Mouse (Mus musculus): ENCODE data around the gene Bahcc1. TPM values are rescaled to one million over a fixed set of nuclear protein-coding genes. Genes with fewer than 3 reads are reported as not detected.

The Bahcc1 gene
- polyA plus RNA-seq, 1 experiment from 2014 or later = 16.8 TPM

- Histone ChIP-seq H3K9me3 (no peaks in the 10 kb centered on the region), H3K4me1 (peaks cover 25% of the 10 kb centered on the region)
- under 1% methylated on average over 51 of the region's 51 CpGs for WGBS
Measured at GRCm38 (mm10) chr11:120233441-120234135, 841 bp downstream of the Bahcc1 start.

GRCm38 (mm10) chr11:120234136-120234775, 1.5 kb downstream of the Bahcc1 start:
- Histone ChIP-seq H3K9ac (peak overlapping the region; percentile 100), H3K9me3 (no peaks in the 10 kb centered on the region), H3K4me2 (replicated peaks) (peak overlapping the region; percentile 98), H3K27me3 (no peaks in the 10 kb centered on the region), H3K4me1 (peaks cover 25% of the 10 kb centered on the region), H3K36me3 (0 out of 2 replicates have a peak, but pooled peaks cover 7% of the 10 kb centered on the region), H3K27ac (peak overlapping the region; percentile 92), H3K4me3 (peak overlapping the region; percentile 61)
- no peak for ATAC-seq (ENCODE audit: insufficient number of reproducible peaks, insufficient read depth, low FRiP score, low TSS enrichment)
- under 1% methylated on average over 52 of the region's 52 CpGs for WGBS

More at GRCm38 (mm10) chr11:120233441-120234135, 841 bp downstream of the Bahcc1 start:
- Histone ChIP-seq H3K27me3 (no peaks in the 10 kb centered on the region), H3K4me3 (peak overlapping the region; percentile 61), H3K4me2 (replicated peaks) (peak overlapping the region; percentile 98), H3K36me3 (0 out of 2 replicates have a peak, but pooled peaks cover 7% of the 10 kb centered on the region), H3K27ac (peak overlapping the region; percentile 92), H3K9ac (peak overlapping the region; percentile 100)
- ATAC-seq (ENCODE audit: insufficient number of reproducible peaks, insufficient read depth, low FRiP score, low TSS enrichment) = no peak

DNA sequence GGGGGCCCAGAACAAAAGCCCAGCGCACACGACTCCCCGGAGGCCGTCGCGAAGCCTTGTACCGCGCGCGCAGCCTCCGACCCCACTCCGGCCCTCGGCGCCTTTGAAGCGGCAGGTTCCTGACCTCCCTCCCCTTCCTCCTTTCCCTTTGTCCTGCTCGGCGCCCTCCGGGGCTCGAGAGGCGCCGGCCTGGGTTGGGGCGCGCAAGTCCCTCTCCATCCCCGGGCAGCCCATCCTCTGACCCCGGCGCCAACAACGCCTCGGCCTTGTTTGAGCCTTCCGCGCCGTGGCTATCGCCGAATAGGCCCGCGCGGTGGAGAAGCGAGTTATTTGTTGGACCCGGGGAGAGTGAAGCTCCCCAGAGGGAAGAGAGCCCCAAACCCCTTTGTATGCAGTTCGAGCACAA, 2.0 kb downstream of the Bahcc1 start:
- ATAC-seq (ENCODE audit: insufficient number of reproducible peaks, insufficient read depth, low FRiP score, low TSS enrichment) = no peak
- Histone ChIP-seq H3K4me3 (peak overlapping the region; percentile 61), H3K27me3 (no peaks in the 10 kb centered on the region), H3K4me1 (peaks cover 25% of the 10 kb centered on the region), H3K9ac (peak overlapping the region; percentile 100), H3K4me2 (replicated peaks) (peak overlapping the region; percentile 98), H3K9me3 (no peaks in the 10 kb centered on the region), H3K36me3 (0 out of 2 replicates have a peak, but pooled peaks cover 7% of the 10 kb centered on the region), H3K27ac (peak overlapping the region; percentile 92)
- WGBS = under 1% methylated on average over 39 of the region's 39 CpGs

- Histone ChIP-seq H3K4me3 (peak overlapping the region; percentile 84), H3K4me2 (replicated peaks) (peak overlapping the region; percentile 98), H3K36me3 (0 out of 2 replicates have a peak, but pooled peaks cover 7% of the 10 kb centered on the region), H3K9ac (peak overlapping the region; percentile 100), H3K27ac (peak overlapping the region; percentile 98), H3K4me1 (peaks cover 27% of the 10 kb centered on the region), H3K9me3 (no peaks in the 10 kb centered on the region), H3K27me3 (no peaks in the 10 kb centered on the region)
- WGBS = under 1% methylated on average over 40 of the region's 40 CpGs
- ATAC-seq (ENCODE audit: insufficient number of reproducible peaks, insufficient read depth, low FRiP score, low TSS enrichment) = no peak
Measured at GRCm38 (mm10) chr11:120235385-120236113, 2.8 kb downstream of the Bahcc1 start.

GRCm38 (mm10) chr11:120236114-120236437, 3.3 kb downstream of the Bahcc1 start:
- no peaks in the 10 kb centered on the region for H3K9me3 ChIP-seq
- H3K27ac ChIP-seq = peak overlapping the region; percentile 98
- peak overlapping the region; percentile 98 for H3K4me2 ChIP-seq (replicated peaks)
- ATAC-seq (ENCODE audit: insufficient number of reproducible peaks, insufficient read depth, low FRiP score, low TSS enrichment) = no peak
- H3K36me3 ChIP-seq = 0 out of 2 replicates have a peak, but pooled peaks cover 7% of the 10 kb centered on the region
- H3K4me3 ChIP-seq = peak overlapping the region; percentile 84
- peaks cover 30% of the 10 kb centered on the region for H3K4me1 ChIP-seq
- 1% methylated on average over 13 of the region's 13 CpGs for WGBS
- H3K27me3 ChIP-seq = no peaks in the 10 kb centered on the region
- H3K9ac ChIP-seq = peak overlapping the region; percentile 100

DNA sequence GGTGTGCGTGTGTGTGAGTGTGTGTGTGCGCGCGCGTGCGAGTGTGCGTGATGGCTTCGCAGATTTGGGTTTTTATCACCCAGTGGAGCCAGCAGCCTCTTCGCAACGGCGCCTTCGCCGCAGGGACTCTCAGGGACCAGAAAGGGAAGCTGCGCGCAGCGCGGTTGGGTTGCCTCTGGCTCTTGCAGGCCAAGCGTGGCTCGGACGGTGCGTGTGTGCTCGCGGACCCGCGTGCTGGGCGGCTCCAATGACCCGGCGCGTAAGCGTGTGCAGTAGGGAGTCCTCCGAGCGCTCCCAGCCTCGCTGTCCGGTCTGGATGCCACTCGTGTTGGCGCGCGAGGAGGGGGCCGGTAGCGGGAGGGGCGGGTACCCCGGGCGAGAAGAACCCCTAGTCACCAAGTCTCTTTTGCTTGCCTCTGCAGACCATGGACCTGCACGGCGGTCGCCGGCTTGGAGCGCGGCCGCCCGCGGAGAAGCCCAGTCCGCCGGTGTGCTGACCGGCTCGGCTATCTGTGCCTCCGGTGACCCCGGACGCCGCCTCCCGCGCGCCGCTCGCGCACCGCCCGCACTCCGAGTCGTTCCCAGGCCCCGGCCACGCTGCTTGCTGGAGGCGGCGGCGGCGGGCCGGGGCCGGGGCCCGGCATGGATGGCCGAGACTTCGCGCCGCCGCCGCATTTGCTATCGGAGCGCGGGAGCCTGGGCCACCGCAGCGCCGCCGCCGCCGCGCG, 3.9 kb downstream of the Bahcc1 start:
- Histone ChIP-seq H3K36me3 (0 out of 2 replicates have a peak, but pooled peaks cover 7% of the 10 kb centered on the region), H3K9ac (peak overlapping the region; percentile 100), H3K27ac (peak overlapping the region; percentile 98), H3K4me2 (replicated peaks) (peak overlapping the region; percentile 98), H3K4me1 (peaks cover 36% of the 10 kb centered on the region), H3K4me3 (peak overlapping the region; percentile 84), H3K27me3 (no peaks in the 10 kb centered on the region), H3K9me3 (no peaks in the 10 kb centered on the region)
- ATAC-seq (ENCODE audit: insufficient number of reproducible peaks, insufficient read depth, low FRiP score, low TSS enrichment) = no peak
- under 1% methylated on average over 91 of the region's 96 CpGs for WGBS

- no peaks in the 10 kb centered on the region for H3K27me3 ChIP-seq
- ATAC-seq (ENCODE audit: insufficient number of reproducible peaks, insufficient read depth, low FRiP score, low TSS enrichment) = no peak
- no peaks in the 10 kb centered on the region for H3K9me3 ChIP-seq
- peak overlapping the region; percentile 84 for H3K4me3 ChIP-seq
- H3K36me3 ChIP-seq = 0 out of 2 replicates have a peak, but pooled peaks cover 7% of the 10 kb centered on the region
- under 1% methylated on average over 88 of the region's 89 CpGs for WGBS
- peak overlapping the region; percentile 100 for H3K9ac ChIP-seq
- peak overlapping the region; percentile 98 for H3K4me2 ChIP-seq (replicated peaks)
- H3K27ac ChIP-seq = peak overlapping the region; percentile 98
- peaks cover 36% of the 10 kb centered on the region for H3K4me1 ChIP-seq
Measured at GRCm38 (mm10) chr11:120237166-120238131, 4.7 kb downstream of the Bahcc1 start.

- peaks cover 44% of the 10 kb centered on the region for H3K4me1 ChIP-seq
- H3K36me3 ChIP-seq = 0 out of 2 replicates have a peak, but pooled peaks cover 7% of the 10 kb centered on the region
- peak overlapping the region; percentile 47 for H3K9ac ChIP-seq
- ATAC-seq (ENCODE audit: insufficient number of reproducible peaks, insufficient read depth, low FRiP score, low TSS enrichment) = no peak
- no peaks in the 10 kb centered on the region for H3K9me3 ChIP-seq
- H3K27ac ChIP-seq = peak overlapping the region; percentile 94
- H3K4me3 ChIP-seq = peak overlapping the region; percentile 84
- WGBS = 3% methylated on average over 8 of the region's 8 CpGs
- no peaks in the 10 kb centered on the region for H3K27me3 ChIP-seq
- peak overlapping the region; percentile 98 for H3K4me2 ChIP-seq (replicated peaks)
Measured at GRCm38 (mm10) chr11:120238306-120238705, 5.6 kb downstream of the Bahcc1 start.

DNA sequence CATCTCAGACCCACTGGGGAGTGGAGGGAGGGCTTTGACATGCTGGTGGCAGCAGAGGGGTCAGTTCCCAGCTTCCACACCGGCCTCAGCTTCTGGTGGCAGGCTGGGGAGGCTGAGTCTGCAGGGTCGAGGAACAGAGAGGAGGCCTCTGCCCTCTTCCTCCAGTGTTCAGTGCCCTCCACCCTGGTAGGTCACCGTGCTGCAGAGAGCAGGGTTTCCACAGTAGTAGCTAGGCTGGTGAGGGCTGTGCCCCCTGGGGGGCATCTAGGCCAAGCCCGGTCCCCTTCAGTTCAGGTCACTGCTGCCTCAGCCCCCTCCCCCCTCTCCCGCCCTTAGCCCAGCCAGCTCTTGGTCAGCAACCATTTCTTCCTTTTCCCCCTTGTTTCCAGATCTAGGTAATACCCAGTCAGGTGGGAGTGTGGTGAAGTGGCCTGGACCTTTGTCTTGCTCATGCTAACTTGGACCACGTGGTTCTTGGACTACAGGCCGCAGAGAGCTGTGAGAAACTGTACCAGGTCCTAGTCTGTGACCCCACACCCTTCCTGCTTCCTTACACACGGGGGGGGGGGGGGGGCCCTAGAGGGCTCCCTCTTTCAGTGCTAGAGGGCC, 6.1 kb downstream of the Bahcc1 start:
- Histone ChIP-seq H3K4me2 (replicated peaks) (peak overlapping the region; percentile 98), H3K9ac (peak overlapping the region; percentile 47), H3K4me3 (peak overlapping the region; percentile 84), H3K9me3 (no peaks in the 10 kb centered on the region), H3K36me3 (0 out of 2 replicates have a peak, but pooled peaks cover 7% of the 10 kb centered on the region), H3K27ac (peak overlapping the region; percentile 94), H3K27me3 (no peaks in the 10 kb centered on the region), H3K4me1 (peaks cover 50% of the 10 kb centered on the region)
- WGBS = under 1% methylated on average over 8 of the region's 8 CpGs
- no peak for ATAC-seq (ENCODE audit: insufficient number of reproducible peaks, insufficient read depth, low FRiP score, low TSS enrichment)

DNA sequence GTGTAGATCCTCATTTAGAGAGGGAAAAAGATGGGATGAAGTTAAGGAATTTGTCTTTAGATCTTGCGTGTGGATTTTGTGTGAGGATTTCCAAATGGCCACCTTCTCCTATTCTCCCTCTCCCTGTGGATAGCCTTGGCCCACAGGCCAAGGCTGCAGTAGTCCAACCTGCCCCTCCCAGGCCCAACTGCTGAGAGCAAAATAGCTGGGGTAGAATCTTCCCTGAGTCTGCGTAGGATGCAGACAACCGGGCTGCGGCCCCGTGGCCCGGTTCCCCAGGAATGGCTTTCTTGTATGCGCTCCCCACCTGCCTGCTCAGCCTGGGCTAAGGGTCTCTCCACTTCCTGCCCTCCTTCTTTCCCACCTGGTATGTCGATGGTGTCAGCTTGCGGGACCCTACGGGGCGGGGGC, 6.8 kb downstream of the Bahcc1 start:
- ATAC-seq (ENCODE audit: insufficient number of reproducible peaks, insufficient read depth, low FRiP score, low TSS enrichment) = no peak

More for the DNA sequence above, 6.8 kb downstream of the Bahcc1 start:
- Histone ChIP-seq H3K4me1 (peaks cover 57% of the 10 kb centered on the region), H3K9me3 (no peaks in the 10 kb centered on the region), H3K27ac (peak overlapping the region; percentile 94), H3K27me3 (no peaks in the 10 kb centered on the region), H3K36me3 (0 out of 2 replicates have a peak, but pooled peaks cover 7% of the 10 kb centered on the region), H3K4me3 (peak overlapping the region; percentile 84), H3K9ac (peak overlapping the region; percentile 47), H3K4me2 (replicated peaks) (peak overlapping the region; percentile 98)
- 1% methylated on average over 11 of the region's 11 CpGs for WGBS
